Mouse (Mus musculus) cerebellum, postnatal 14 days (tissue): ENCODE measurements around the gene Abhd12.
"Not testable (repeated sequence)": the region's sequence is repeated elsewhere in the genome, so short reads cannot be mapped to it uniquely, and the experiment has no call there.

Experiments used
- DNase-seq, 2 experiments: peaks; one replicate each; pipeline ENCODE4 v3.0.0; 2021; ENCODE audit warnings: mixed read lengths in 2 of 2

The Abhd12 gene

GRCm38 (mm10) chr2:150909429-150910039 is 5.0 kb upstream of the Abhd12 start:
- DNase-seq: peak; percentile 92

DNA sequence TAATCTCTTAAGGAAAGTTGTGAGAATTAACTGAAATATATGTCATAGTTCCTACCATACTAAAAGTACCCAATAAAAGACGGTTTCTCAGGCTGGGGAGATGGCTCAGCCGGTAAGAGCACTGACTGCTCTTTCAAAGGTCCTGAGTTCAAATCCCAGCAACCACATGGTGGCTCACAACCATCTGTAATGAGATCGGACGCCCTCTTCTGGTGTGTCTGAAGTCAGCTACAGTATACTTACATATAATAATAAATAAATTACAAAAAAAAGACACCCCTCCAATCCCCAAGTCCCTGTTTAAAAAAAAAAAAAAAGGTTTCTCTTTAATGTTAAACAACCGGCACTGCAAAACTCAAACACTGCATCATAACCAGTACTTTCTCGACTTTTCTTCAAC is 4.3 kb upstream of the Abhd12 start:
- DNase-seq: not testable (repeated sequence)

GRCm38 (mm10) chr2:150904936-150905450 is 452 bp upstream of the Abhd12 start, which contains the start of gene Gins1:
Gins1 (plus strand) TSS chr2:150905400.
- DNase-seq: no peak

DNA sequence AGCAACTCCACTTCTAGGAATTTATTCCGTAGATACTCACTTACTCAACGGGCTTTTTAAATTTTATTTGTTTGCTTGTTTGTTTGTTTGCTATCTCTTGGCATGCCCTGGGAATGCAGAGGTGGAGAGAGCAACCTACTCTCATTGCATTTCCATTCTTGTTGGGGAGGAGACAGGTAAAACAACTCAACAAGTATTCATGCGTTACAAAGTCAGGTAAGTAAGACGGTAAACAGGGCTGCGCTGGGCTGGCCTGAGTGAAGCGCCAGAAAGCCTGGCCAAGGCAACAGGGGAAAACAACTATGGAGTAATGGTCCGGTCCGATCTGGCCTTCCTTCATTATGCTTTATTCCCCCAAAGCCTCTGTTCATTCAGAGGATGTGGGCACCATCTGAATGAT is 2.2 kb downstream of the Abhd12 start:
- DNase-seq: no peak

DNA sequence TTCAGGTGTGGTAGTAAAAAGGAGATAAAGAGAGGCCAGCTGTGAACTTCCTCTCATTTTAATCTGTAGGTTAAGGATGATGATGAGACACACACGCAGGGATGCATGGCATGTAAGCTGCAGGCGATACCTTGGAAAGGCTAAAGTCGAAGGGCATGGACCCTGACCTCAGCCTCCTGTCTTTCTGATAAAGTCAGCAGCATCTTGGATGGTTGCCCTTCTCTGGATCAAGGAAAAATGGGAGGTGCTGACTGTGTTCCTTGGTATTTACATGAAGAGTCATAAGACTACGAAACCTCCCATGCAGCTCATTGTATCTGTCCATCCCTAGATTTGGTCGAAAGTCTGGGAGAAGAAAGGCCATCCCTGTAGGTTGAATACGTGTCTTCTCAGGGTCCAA is 4.2 kb downstream of the Abhd12 start:
- no peak for DNase-seq

GRCm38 (mm10) chr2:150895691-150896252 is 8.8 kb downstream of the Abhd12 start:
- no peak for DNase-seq

DNA sequence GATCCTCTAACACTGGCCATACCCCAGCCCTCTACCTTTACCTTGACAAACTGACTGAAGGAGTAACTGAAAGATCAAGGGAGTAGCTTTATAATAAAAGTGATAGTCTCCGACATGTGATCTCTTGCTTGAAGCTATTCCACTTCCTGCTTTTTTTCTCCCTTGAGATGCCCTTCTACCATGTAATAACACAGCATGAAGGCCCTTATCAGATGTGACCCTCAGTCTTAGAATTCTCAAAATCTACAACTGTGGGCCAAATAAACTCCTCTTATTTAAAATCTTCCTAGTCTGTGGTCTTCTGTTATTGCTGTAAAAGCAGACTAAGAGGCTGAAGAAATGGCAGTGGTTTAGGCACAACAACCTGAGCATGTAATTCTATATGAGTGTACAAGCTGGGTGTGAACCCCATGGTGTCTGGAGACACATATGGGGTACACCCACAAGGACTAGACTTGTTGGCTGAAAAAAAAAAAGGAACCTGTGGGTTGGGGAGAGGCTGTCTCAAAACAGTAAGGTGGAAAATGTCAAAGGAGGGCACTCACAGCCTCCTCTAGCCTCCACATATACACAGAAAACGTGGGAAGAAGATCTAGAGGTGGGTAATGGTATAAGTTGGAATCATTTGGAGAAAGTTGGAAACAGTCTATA is 9.8 kb downstream of the Abhd12 start:
- no peak for DNase-seq

DNA sequence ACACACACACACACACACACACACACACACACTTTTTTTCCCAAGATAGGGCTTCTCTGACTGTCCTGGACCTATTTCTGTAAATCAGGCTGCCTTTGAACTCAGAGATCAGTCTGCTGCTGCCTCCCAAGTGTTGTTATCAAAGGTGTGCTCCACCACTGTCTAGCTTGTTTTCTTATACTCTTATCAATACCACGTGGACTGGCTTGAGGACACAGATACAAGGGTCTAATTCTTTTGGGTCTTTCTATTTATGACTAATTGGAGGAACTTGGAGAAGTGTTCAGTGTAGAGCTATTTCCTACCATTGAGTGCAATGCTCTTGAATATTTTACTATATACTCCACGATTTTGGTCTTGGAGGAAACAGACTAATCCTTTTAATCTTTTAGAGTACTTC is 17.2 kb downstream of the Abhd12 start:
- no peak for DNase-seq

DNA sequence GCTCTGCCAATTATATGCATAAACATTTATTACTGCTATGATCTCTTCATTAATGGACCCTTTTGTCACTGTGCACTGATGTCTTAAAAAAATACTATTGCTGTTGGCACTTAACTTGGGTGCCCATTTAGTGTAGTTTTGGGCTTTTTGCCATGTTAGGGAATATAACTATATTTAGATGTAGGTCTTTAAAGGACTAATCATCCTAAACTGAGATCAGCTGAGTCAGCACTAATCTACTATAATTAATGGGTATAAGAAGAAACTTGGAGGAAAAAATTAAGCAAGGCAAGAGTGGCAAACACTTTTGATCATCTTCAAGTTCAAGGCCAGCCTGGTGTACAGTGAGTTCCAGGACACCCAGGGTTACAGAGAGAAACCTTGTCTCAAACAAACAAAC is 18.2 kb downstream of the Abhd12 start:
- no peak for DNase-seq

DNA sequence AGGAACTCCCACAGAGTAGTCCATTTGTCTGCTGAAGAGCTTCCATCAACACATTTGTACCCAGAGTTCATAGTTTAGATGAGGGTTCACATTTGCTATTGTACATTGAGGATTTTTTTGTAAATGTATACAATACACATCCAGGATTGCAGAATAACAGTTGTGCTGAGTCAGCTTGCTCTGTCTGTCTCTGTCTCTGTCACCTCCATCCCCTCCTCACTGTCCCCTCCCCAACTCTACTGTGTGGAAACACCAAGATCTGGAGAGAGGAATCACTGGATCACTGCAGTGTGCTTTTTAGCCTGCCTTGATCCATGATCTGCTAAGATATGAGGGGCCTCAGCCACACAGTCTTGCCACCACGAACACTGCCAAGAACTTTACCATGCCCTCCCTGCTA is 18.7 kb downstream of the Abhd12 start:
- no peak for DNase-seq

DNA sequence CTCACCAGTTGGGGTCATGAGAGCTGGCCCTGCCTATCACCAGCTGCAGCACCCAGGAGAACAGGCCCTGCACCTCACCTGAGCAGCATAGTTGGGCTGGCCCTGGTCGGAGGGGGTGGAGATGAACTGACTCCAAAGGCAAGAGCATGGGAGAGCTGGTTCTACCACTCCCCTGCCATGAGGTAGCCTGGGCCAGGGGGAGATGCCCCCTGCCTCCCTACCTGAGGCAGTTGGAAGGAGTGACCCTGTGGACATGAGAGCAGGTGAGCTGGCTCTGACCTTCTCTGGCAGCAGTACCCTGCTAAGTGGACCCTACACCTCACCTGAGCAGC is 19.8 kb downstream of the Abhd12 start:
- DNase-seq: no peak

DNA sequence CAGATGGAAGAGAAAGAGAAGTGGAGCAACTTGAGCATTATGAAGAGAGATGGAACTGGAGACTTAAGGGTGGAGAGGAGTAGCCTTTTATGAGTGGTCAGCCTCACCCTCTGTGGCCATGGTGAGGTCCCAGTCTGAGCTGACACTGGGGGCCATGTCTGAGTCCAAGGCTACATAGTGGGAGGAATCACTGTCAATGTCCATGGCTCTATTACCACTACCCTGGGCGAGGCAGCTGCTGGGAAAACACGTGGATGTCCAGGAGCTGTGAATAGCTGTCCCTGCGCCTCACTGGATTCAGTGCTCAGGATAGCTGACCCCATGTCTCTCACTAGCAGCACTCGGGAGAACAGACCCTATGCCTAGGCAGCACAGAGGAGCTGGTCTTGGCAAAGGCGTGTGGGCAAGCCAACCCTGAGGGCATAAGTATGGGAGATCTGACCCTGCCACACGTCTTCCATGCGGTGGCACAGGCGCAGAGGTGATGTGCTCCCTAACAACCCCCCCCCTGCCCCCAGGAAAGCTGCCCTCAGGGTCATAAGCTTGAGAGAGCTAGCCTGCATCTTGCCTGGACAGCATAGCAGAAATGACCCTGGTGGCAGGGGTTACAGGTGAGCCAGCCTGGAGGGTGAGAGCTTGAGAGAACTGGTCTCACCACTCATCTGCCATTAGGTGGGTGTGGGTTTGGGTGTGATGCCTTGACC is 20.3 kb downstream of the Abhd12 start:
- no peak for DNase-seq

DNA sequence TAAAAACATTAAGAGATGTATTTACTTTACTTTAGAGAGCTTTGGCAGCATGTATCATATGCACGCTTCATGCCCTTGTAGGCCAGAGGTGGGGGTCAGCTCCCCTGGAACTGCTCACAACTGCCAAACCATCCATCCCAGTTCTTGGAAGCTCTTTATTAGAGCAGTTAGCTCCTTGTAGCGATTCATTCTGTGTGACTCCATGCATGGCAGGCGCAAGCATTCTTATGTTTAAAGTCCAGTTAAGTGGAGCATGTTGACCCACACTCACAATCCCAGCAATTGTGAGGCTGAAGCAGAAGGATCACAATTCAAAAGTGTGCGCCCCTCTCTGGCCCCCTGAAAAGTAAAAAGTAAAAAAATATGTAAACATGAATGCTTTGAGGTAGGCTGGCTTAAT is 27.0 kb downstream of the Abhd12 start:
- no peak for DNase-seq

GRCm38 (mm10) chr2:150875226-150875625 is 29.3 kb downstream of the Abhd12 start:
- DNase-seq: no peak

- DNase-seq: peak in 1 of 2 experiments; percentile 14
Measured at GRCm38 (mm10) chr2:150874508-150874907, 30.0 kb downstream of the Abhd12 start.

DNA sequence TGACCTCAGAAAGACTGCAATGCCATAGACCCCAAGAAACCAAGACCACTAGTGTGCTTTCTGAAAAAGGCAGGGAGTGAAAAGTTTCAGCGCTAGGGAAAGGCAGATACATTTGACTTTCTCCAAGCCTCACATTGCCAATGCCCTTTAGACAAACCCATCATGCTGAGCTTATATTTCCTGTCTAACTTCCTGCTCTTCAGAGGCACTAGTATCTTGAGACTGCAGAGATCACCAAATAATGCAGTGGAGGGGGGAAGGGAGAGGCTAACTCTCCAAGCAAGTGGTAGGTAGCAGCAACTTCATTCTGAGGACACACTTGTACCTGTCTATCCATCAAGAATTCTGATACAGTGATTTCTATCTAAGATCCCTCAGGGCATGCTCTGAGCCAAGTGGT is 35.1 kb downstream of the Abhd12 start:
- DNase-seq: no peak

DNA sequence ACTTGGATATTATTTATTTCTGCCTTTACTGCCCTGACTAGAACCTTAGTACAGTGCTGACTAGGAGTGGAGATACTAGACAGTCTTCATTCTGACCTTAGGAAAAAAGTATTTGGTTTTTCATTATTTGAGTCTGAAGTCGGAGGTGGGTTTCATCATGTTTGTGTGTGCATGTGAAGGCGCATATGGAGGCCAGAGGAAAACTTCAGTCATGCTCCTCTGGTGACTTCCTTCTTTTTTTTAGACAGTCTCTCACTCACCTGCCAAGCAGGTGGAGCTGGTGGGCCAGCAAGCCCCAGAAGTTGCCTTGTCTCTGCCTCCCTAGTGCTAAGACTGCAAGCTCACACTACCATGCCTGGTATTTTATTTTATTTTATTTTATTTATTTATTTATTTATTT is 37.5 kb downstream of the Abhd12 start:
- no peak for DNase-seq

GRCm38 (mm10) chr2:150861128-150861527 is 43.4 kb downstream of the Abhd12 start:
- no peak for DNase-seq

GRCm38 (mm10) chr2:150859709-150860470 is 44.7 kb downstream of the Abhd12 start:
- DNase-seq: no peak

DNA sequence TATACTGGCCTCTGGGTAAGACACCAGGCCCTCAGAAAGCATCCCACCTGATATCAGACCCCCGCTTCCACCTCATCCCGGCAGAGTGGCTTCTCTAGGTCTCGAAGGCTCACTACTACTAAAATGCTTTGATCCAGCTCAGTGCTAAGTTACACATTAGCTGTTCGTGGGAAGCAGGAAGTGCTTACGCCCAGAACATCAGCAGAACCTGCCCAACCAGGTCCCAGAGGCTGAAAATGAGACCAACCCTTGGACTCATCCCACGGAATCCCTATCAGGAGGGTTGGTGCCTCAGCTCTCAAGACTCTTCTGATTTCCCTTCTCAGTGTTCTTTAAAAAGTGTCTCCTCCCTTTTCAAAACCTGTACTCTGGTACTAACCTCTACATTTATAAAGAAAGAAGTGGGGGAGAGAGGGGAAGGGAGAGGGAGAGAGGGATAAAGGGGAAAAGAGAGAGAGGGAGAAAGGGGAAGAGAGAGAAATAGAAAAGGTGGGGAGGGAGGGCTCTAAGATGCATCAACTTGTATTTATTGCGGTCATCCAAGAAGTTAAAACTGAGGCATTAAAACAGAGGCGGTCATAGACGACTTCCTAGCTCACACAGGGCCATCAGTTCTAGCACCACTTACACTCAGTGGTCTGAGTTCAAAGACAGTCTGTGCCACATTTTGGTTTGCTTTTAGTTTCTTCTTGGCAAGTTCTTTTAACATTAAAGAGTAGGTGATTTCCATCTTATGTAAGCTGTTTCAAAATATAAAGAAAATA is 45.6 kb downstream of the Abhd12 start:
- no peak for DNase-seq

DNA sequence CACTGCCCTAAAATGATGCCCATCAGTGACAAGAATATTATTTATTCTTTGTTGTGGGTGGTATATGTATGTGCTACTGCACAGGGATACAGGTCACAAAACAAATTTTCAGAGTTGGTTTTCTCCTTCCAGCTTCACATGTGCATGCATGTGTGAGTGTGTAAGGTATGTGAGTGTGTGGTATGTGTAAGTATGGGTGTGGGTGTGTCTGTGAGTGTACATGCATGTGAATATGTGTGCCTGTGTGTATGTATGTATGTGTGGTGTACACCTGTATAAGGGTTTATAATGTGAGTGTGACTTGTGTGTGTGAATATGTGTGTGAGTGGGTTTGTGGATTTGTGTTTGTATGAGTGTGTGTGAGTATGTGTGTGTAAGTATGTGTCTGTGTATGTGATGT is 49.4 kb downstream of the Abhd12 start:
- DNase-seq: no peak

DNA sequence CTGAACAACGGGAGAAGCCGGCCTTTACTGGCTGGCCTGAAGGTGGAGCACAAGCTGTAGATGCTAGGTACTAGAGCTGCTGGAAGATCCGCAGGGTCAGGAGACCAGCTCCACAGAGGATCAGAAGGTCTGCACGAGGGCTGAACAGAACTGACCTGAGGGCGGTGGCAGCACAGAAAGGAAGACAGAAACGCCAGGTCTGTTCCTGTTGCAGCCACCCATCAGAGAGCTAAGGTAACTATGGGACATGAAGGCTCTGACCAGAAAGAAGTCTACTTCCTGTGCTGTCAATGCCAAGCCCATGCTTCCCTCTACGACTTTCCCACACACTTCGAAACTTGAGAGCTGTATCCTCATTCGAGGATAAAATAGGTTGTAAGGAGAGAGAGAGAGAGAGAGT is 53.3 kb downstream of the Abhd12 start:
- DNase-seq: no peak
